Mouse (Mus musculus) heart, postnatal 0 days (tissue): Measurements from ENCODE around the gene Anxa6. TPM values are rescaled to one million over a fixed set of nuclear protein-coding genes. Genes with fewer than 3 reads are reported as not detected.
A peak's percentile ranks its signal among the peaks of the same experiment; 100 is the strongest.

Experiments
- ATAC-seq: fragments of 200-750 bp; cut with Nextera tagmentation; 2 replicates; pipeline ENCODE4 v1.8.0; 2017; ENCODE audit warnings: low read depth, moderate number of reproducible peaks, moderate library complexity; ENCODE audit not compliant: insufficient read depth
- DNase-seq: peaks from one replicate; pipeline ENCODE4 v3.0.0-alpha.2; 2016; ENCODE audit warnings: low spot score
- H3K27ac ChIP-seq: fragments of 300-500 bp; sonication (generic); 2 replicates; pipeline ENCODE4 v1.5.1; 2014; ENCODE audit warnings: low read depth, mild to moderate bottlenecking
- H3K27me3 ChIP-seq: fragments of 300-500 bp; sonication (generic); 2 replicates; pipeline ENCODE4 v1.6.1; 2014; ENCODE audit warnings: low read length, mixed read lengths; ENCODE audit not compliant: control insufficient read depth, insufficient read depth
- H3K36me3 ChIP-seq: fragments of 300-500 bp; sonication (generic); replicated peaks from 2 replicates; pipeline ENCODE4 v1.6.1; 2014; ENCODE audit warnings: low read length, mixed read lengths; ENCODE audit not compliant: control insufficient read depth, insufficient read depth
- H3K4me1 ChIP-seq: fragments of 300-500 bp; sonication (generic); 2 replicates; pipeline ENCODE4 v1.6.1; 2014; ENCODE audit warnings: antibody characterized with exemption; ENCODE audit not compliant: control insufficient read depth, insufficient read depth
- H3K4me2 ChIP-seq: fragments of 300-500 bp; sonication (generic); 2 replicates; pipeline ENCODE4 v1.6.1; 2014; ENCODE audit warnings: low read depth, mild to moderate bottlenecking, low read length, moderate library complexity
- H3K4me3 ChIP-seq: fragments of 300-500 bp; sonication (generic); 2 replicates; pipeline ENCODE4 v1.5.1; 2014; ENCODE audit warnings: low read depth, low read length
- H3K9ac ChIP-seq: fragments of 300-500 bp; sonication (generic); replicated peaks from 2 replicates; pipeline ENCODE4 v1.6.1; 2014; ENCODE audit warnings: low read depth, low read length, mixed read lengths
- H3K9me3 ChIP-seq: fragments of 300-500 bp; sonication (generic); replicated peaks from 2 replicates; pipeline ENCODE4 v1.6.1; 2016; ENCODE audit warnings: low read length; ENCODE audit not compliant: control insufficient read depth
- CTCF ChIP-seq: IDR thresholded peaks from 2 replicates; pipeline ENCODE4 v1.5.1; 2016; ENCODE audit warnings: antibody characterized with exemption, control low read depth, low read depth
- EP300 ChIP-seq: IDR thresholded peaks from 2 replicates; pipeline ENCODE4 v1.6.1; 2016; ENCODE audit warnings: antibody characterized with exemption, low read depth
- WGBS: fragments of 180-500 bp; shearing (Covaris S2); extraction: QIAGEN DNeasy Blood & Tissue Kit; methylation state at CpG from one replicate; pipeline ENCODE4 v1.1.7; 2014; 5-methylcytosine and 5-hydroxymethylcytosine counted together
- polyA plus RNA-seq: library from polyadenylated mRNA; unstranded; fragments of >200 nt; fragmentation: Nextera tagmentation; extraction: Ambion mirVana; gene quantifications from 2 replicates; pipeline ENCODE4 v1.2.1, GENCODE M21; 2015
- total RNA-seq: library from RNA; depleted of rRNA; stranded (reverse); fragments of >200 nt; gene quantifications from 2 replicates; pipeline ENCODE4 v1.2.3, GENCODE M21; 2014; ENCODE audit warnings: low replicate concordance

The Anxa6 gene
- total and polyA plus RNA-seq, 2 experiments from 2014 or later = 250 to 306 TPM

GRCm38 (mm10) chr11:55015831-55016241 lies 17.4 kb downstream of the Anxa6 start:
- TF ChIP-seq EP300 = no peak; the same call in 1 of the 2 replicates
- TF ChIP-seq CTCF = no peak
- 16% methylated on average over 9 of the region's 9 CpGs for WGBS
- H3K4me3 ChIP-seq = no peak overlapping the region
- peak; percentile 70 for DNase-seq
- H3K9ac ChIP-seq = no peak overlapping the region
- H3K27ac ChIP-seq = peak overlapping the region; percentile 81
- H3K9me3 ChIP-seq = no peaks in the 10 kb centered on the region
- peak; percentile 84 for ATAC-seq
- no peaks in the 10 kb centered on the region for H3K27me3 ChIP-seq
- H3K4me1 ChIP-seq = peaks cover 55% of the 10 kb centered on the region
- no peak overlapping the region for H3K4me2 ChIP-seq
- H3K36me3 ChIP-seq = peaks cover 75% of the 10 kb centered on the region

GRCm38 (mm10) chr11:55015264-55015663 lies 18.0 kb downstream of the Anxa6 start:
- Histone ChIP-seq H3K4me3 (no peak overlapping the region), H3K9me3 (no peaks in the 10 kb centered on the region), H3K36me3 (peaks cover 75% of the 10 kb centered on the region), H3K27ac (peak overlapping the region; percentile 81), H3K4me1 (peaks cover 49% of the 10 kb centered on the region), H3K9ac (no peak overlapping the region), H3K27me3 (no peaks in the 10 kb centered on the region), H3K4me2 (no peak overlapping the region)
- WGBS = 38% methylated on average over 3 of the region's 3 CpGs
- TF ChIP-seq EP300 = no peak
- no peak for TF ChIP-seq CTCF
- ATAC-seq = no peak
- DNase-seq = no peak

- Histone ChIP-seq H3K27ac (no peak overlapping the region), H3K4me1 (peaks cover 36% of the 10 kb centered on the region), H3K27me3 (no peaks in the 10 kb centered on the region), H3K36me3 (peaks cover 75% of the 10 kb centered on the region), H3K4me2 (no peak overlapping the region), H3K9ac (no peak overlapping the region), H3K4me3 (no peak overlapping the region), H3K9me3 (no peaks in the 10 kb centered on the region)
- TF ChIP-seq EP300 = no peak
- TF ChIP-seq CTCF = no peak
- no peak for DNase-seq
- 83% methylated on average over 6 of the region's 6 CpGs for WGBS
- ATAC-seq = no peak
Observed at GRCm38 (mm10) chr11:55013802-55014201, 19.4 kb downstream of the Anxa6 start.

GRCm38 (mm10) chr11:55012551-55013521 lies 20.4 kb downstream of the Anxa6 start:
- peak; percentile 19; the same call in 1 of the 2 replicates for TF ChIP-seq CTCF
- no peak for TF ChIP-seq EP300
- whole genome bisulfite sequencing = 73% methylated on average over 5 of the region's 5 CpGs
- Histone ChIP-seq H3K27ac (no peak overlapping the region), H3K27me3 (no peaks in the 10 kb centered on the region), H3K36me3 (peaks cover 78% of the 10 kb centered on the region), H3K9me3 (no peaks in the 10 kb centered on the region), H3K9ac (no peak overlapping the region), H3K4me2 (no peak overlapping the region), H3K4me1 (peaks cover 28% of the 10 kb centered on the region), H3K4me3 (no peak overlapping the region)
- ATAC-seq = no peak
- no peak for DNase-seq

- no peak overlapping the region for H3K4me3 ChIP-seq
- no peaks in the 10 kb centered on the region for H3K9me3 ChIP-seq
- no peak overlapping the region for H3K27ac ChIP-seq
- ATAC-seq (no peak), DNase-seq (no peak)
- H3K4me1 ChIP-seq = peaks cover 15% of the 10 kb centered on the region
- H3K9ac ChIP-seq = no peak overlapping the region
- no peak for TF ChIP-seq EP300
- no peak for TF ChIP-seq CTCF
- H3K36me3 ChIP-seq = peaks cover 84% of the 10 kb centered on the region
- no peak overlapping the region for H3K4me2 ChIP-seq
- WGBS = 79% methylated on average over 3 of the region's 3 CpGs
- no peaks in the 10 kb centered on the region for H3K27me3 ChIP-seq
Observed at GRCm38 (mm10) chr11:55011440-55011839, 21.8 kb downstream of the Anxa6 start.
